Mouse (Mus musculus): ENCODE measurements around the gene Atp1a4.

DNA sequence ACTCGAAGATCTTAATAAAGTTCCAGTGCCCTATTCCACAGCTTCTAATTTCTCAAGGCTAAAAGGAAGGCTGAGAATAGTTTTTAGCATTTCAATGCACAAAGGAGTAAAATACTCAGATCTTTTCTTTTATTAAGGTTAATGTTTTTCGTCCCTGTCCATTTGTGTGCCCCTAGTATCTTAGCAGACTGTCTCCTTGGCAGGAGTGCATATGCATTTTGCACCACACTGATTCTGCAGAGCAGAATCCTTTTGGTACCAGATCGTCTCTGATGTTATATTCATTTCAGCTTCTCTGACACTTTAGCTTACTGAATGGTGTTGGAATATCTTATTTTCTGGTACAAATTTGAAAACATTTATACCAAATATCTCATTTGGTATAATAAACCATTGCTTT lies 76.4 kb downstream of the Atp1a4 start:
- no peak for TF ChIP-seq CTCF (IDR thresholded peaks at IDR 0.05; ENCODE audit: low read depth, low read length)
- TF ChIP-seq GATA1 (IDR thresholded peaks at IDR 0.05; ENCODE audit: borderline replicate concordance, low read length), result no peak
- no peak for TF ChIP-seq TAL1 (conservative IDR thresholded peaks at IDR 0.05; ENCODE audit: low read depth, low read length)
- no peak for TF ChIP-seq POLR2AphosphoS5 (IDR thresholded peaks at IDR 0.05; ENCODE audit: insufficient replicate concordance, low read depth, low read length)
